Mouse (Mus musculus): ENCODE measurements around the gene Olfm4.

The Olfm4 gene

GRCm38 (mm10) chr14:80029297-80030001, 45.6 kb downstream of the Olfm4 start:
- no peak for DNase-seq (ENCODE audit: low spot score)

GRCm38 (mm10) chr14:80039645-80040272, 55.9 kb downstream of the Olfm4 start:
- no peak for DNase-seq (ENCODE audit: low spot score)

DNA sequence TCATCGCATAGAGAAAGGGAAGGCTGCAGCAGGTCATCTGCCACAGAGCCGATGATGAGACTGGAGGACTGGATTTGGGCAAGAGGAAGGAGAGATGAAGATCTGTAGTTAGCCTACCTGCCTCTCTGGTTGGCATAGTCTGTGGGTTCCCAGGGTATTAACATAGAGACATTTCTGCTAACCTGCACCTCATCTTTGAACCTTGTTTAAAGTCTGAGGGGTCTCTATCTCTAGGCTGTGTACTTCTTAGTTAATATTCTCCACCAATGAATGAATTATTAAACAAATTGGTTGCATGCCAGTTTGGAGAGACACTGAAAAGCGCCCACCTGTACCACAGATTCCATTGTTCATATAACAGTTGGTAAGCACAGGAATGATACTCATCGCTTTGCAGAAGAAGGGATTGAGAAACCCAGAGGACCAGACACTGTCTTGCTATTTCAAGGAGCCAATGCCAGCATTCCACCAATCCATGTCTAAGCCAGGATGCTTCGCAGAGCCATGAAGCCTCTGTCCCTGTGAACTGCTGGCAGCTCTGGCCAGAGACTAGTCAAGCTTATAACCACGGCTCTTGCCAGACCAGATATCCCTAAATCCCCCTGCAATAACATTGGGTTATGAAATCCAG, 62.3 kb downstream of the Olfm4 start:
- no peak for DNase-seq (ENCODE audit: low spot score)

DNA sequence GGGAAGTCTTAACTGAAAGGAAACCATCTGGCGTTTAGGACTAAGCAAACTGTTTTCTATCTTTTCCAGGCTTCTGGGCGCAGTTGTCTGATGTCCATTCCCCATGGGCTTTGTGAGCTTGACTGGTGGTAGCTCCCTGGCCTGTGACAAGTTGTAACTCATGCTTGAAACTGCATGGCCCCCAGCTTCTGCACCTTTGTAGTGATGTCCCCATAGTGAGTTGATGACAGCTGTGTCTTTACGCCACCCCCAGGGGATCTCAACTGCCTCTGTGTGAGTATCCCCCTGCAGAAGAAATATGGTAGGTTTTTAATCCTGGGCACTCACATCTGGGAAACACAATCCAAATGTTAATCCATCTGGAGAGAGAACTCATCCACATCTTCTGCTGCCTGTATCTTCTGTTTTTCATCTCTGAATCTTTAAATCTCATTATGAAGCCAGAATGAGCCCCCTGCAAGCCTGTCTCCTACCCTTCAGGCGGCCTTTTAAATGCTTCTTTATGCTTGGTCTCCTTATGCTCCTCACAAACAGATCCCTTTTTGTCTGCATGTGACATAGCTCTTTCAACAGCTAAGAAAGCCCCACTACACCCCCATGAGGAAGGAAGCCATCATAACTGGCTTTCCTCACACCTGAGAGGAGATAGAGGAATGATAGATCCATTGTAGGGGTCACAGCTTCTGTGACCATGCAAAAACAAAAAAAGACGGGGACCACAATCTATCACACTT, 63.7 kb downstream of the Olfm4 start:
- DNase-seq (ENCODE audit: low spot score): no peak

DNA sequence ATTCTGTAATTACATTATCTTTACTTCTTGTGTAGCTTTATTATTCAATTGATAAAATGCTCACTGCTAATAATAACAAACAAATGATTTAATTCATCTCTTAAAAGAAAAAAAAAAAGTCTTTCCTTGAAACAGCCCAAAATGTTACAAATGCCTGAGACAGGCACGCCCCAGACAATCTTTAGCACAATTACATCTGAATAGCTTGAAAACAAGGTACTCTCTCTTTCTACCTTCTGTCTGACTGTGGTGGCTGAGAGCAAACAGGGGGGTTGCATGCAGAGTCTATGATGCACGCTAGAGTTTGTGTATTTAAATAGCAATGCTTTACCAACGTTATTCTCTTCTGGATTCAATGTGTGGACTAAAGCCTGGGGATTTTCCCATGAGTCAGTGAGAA, 71.8 kb downstream of the Olfm4 start:
- no peak for DNase-seq (ENCODE audit: low spot score)

GRCm38 (mm10) chr14:80061686-80062085, 77.8 kb downstream of the Olfm4 start:
- no peak for DNase-seq (ENCODE audit: low spot score)

DNA sequence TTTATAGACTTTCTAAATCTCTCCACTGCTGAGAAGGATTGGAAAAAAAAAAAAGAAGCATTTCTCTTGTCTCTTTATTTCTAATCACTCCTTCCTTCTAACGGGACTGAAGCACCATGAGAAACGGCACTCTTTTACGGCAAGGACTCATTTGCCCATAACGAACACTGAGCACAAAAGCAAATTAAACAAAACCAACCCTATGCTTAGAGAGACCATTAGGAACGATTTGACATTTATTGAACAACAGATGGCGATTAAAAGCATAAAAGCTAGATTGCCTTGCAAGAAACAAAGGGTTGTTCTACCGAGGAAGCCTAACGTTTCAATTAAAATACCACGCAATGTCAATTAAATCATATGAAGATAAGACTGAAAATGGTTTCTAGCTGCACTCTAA, 79.0 kb downstream of the Olfm4 start:
- no peak for DNase-seq (ENCODE audit: low spot score)

DNA sequence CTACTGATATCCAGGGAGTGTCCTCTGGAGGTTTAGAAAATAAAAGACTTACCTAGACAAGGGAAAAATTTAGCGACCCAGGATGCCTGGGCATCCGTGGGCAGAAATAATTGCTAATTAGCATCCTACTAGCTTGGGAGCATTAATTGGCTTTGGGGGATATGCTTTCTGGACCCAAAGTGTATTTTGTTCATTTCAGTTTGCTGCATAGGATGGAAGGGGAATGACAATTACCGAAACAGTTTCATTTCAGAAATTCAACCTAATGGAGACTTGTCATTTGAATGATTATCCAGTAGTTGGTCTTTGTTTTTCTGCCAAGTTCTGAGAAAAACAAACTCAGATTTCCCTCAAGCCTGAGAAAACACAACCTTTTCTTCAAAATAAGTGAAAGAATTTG, 86.7 kb downstream of the Olfm4 start:
- DNase-seq (ENCODE audit: low spot score): no peak

Measured in yolk sac, embryonic 10.5 days (tissue).